Mouse (Mus musculus) small intestine, adult 2 months (tissue): ENCODE measurements around the gene Arfrp1.

Experiments used
- CTCF ChIP-seq: fragments of 200-500 bp; IDR thresholded peaks from 2 replicates; pipeline ENCODE4 v1.5.1; 2012; ENCODE audit warnings: low read depth, mild to moderate bottlenecking, control low read depth, inconsistent platforms, low read length, moderate library complexity, mixed read lengths; ENCODE audit not compliant: insufficient replicate concordance, insufficient read length; ENCODE audit errors: extremely low read depth
- POLR2A ChIP-seq: fragments of 200-500 bp; IDR thresholded peaks from 2 replicates; pipeline ENCODE4 v1.6.1; 2012; ENCODE audit warnings: low read depth, mild to moderate bottlenecking, control low read depth, inconsistent platforms, low read length, moderate library complexity

GRCm38 (mm10) chr2:181356780-181357179 is 8.4 kb downstream of the Arfrp1 start:
- TF ChIP-seq CTCF (no peak), POLR2A (no peak)
